Mouse (Mus musculus) brain, embryonic 18.5 days (tissue): ENCODE measurements at regions not wholly inside any gene's neighbourhood (a gene's known extent, or its start where the extent isn't known, plus 50 kb on each side); places are given as distances from the start of the nearest gene placed in this dataset.
A peak's percentile ranks its signal among the peaks of the same experiment; 100 is the strongest.

ENCODE experiments used
- DNase-seq: peaks from one replicate; pipeline ENCODE4 v3.0.0-alpha.2; 2012; ENCODE audit warnings: low read depth, low spot score

- DNase-seq = no peak
Measured at GRCm38 (mm10) chr4:105460689-105461005, 303.5 kb downstream of the Plpp3 start.

GRCm38 (mm10) chr4:105467811-105468210 is 310.7 kb downstream of the Plpp3 start:
- no peak for DNase-seq

GRCm38 (mm10) chr4:105469300-105469821 is 312.2 kb downstream of the Plpp3 start:
- DNase-seq = no peak

GRCm38 (mm10) chr4:105474765-105475560 is 314.7 kb upstream of the Gm12728 start:
- peak; percentile 66 for DNase-seq

GRCm38 (mm10) chr4:105476332-105476731 is 313.3 kb upstream of the Gm12728 start:
- DNase-seq = no peak

- DNase-seq = no peak
Measured at GRCm38 (mm10) chr4:105486376-105486775, 303.3 kb upstream of the Gm12728 start.

GRCm38 (mm10) chr4:105496176-105496575 is 293.5 kb upstream of the Gm12728 start:
- no peak for DNase-seq

- DNase-seq = no peak
Measured at GRCm38 (mm10) chr4:105506190-105506589, 283.5 kb upstream of the Gm12728 start.

- DNase-seq = no peak
Measured at GRCm38 (mm10) chr4:105507221-105507620, 282.4 kb upstream of the Gm12728 start.

GRCm38 (mm10) chr4:105509091-105509490 is 280.6 kb upstream of the Gm12728 start:
- DNase-seq = no peak

- no peak for DNase-seq
Measured at GRCm38 (mm10) chr4:105510406-105510805, 279.3 kb upstream of the Gm12728 start.

- no peak for DNase-seq
Measured at GRCm38 (mm10) chr4:105525135-105525534, 264.5 kb upstream of the Gm12728 start.

GRCm38 (mm10) chr4:105526755-105527154 is 262.9 kb upstream of the Gm12728 start:
- DNase-seq = no peak

GRCm38 (mm10) chr4:105527316-105527715 is 262.4 kb upstream of the Gm12728 start:
- no peak for DNase-seq

- no peak for DNase-seq
Measured at GRCm38 (mm10) chr4:105531651-105532425, 257.8 kb upstream of the Gm12728 start.

GRCm38 (mm10) chr4:105535451-105535850 is 254.2 kb upstream of the Gm12728 start:
- no peak for DNase-seq

- no peak for DNase-seq
Measured at GRCm38 (mm10) chr4:105545486-105545885, 244.2 kb upstream of the Gm12728 start.

- DNase-seq = no peak
Measured at GRCm38 (mm10) chr4:105549744-105550440, 239.8 kb upstream of the Gm12728 start.

GRCm38 (mm10) chr4:105551966-105552685 is 237.5 kb upstream of the Gm12728 start:
- no peak for DNase-seq

GRCm38 (mm10) chr4:105554994-105555393 is 234.7 kb upstream of the Gm12728 start:
- DNase-seq = no peak

- peak; percentile 51 for DNase-seq
Measured at GRCm38 (mm10) chr4:105555941-105556340, 233.7 kb upstream of the Gm12728 start.
